Mouse (Mus musculus): ENCODE results near the gene 1700007K13Rik.

Gene 1700007K13Rik

DNA sequence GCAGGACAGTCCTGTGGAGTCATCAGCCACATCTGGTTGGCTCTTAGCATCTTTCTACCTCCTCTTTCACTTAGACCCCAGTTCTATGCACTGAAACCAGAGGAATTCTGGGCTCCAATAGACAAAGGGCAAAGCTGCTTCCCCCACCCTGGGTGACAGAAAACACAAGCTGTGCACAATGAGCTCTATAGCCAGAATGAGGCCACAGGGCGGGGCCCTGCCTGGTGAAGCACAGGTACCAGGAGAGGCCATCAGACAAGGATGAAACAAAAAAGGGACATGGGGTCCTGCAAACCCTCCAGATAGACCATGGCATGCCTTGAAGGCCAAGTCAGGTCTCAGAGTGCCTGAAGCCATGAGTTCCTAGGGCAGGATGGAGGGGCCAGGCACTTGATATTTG lies 49.6 kb downstream of the 1700007K13Rik start:
- no peak for DNase-seq (ENCODE audit: low read depth, low spot score)

DNA sequence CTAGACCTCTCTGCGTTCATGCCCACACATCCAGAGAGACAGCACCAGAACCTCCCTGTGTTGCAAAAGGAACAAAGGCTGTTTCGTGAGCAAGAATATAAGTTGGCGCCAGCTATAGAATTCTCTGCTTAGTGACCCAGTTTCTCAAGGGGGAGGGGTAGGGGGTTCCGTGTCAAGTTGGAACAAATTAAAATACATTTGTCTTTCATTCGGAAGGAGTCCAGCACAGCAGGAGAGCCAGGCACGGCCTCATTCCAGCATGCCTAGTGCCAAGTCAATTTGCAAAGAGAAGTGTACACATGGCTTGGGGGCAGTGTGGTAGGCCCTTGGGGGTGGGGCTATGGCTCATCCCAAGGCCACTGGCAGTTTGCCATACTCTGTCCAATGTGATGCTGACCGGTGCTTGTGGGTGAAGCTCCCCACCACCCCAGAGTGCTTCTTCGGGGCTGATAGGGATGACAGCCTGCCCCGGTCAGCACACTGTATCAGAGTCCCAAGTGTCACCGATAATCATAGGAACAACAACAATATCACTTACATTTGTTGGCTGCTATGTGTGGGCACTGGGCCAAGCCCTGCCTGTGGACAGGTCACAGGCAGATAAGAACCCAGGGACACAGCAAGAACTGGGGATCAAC lies 50.6 kb downstream of the 1700007K13Rik start:
- peak; percentile 16 for DNase-seq (ENCODE audit: low read depth, low spot score)

DNA sequence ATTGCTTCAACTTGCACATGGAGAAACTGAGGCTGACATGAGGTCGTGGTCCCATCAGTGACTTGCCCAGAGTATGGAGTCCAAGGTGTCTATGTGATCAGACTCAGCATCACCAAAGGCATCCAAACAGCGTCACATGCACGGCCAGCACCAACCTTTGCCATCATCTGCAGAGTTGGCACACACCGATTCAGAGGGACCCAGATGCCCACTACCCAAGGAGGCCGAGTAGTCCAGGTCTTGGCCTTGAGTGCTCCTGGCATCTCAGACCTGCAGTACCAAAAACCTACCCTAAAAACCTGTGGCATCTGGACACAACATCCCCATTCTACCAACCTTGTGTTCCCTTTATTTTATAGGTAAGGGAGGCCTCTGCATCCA lies 51.4 kb downstream of the 1700007K13Rik start:
- no peak for DNase-seq (ENCODE audit: low read depth, low spot score)

DNA sequence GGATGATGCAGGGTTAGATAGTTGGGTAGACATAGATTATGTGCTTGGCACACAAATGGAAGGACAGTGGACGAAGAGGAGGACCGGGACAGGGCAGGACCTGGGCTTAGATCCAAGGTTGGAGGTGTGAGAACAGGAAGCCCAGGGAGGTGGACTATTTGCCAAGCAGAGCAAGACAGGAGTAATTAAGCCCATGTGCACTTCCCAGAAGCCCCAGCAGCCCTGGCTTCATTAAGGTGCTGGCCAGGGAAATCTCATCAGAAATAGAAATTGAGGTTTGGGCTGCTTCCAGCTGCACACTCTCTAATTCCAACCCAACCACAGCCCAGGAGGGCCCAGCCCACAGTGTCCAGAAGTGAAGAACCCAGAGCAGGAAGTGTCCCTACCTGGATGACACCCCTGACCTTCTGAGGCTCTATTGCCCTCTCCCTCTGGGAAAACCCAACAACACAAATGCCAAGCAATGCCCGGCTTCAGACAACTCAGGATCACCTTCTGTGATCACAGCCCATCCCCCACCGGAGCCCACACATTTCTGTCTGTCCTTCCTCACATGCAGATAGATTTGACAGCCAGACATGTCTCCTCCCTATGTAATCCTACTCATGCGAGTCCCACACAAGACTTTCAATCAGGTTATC lies 51.9 kb downstream of the 1700007K13Rik start:
- no peak for DNase-seq (ENCODE audit: low read depth, low spot score)

DNA sequence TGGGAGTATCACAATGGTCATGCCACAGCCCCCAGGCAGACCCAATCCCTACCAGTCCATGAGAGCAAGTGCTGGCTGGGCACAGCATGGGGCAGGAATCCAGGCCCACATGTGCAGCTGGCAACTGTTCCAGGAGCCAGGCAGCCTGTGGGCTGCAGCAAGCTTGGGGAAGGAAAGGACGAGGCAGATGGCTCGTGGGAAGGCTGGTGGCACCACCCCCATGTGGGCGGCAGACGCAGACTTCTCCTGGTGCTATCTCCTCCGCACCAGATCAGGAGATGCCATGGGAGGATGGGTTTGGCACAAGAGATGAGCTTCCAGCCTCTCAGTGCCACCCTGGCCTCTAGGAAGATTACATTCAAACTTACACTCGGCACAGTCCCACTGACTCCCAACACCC lies 53.2 kb downstream of the 1700007K13Rik start:
- no peak for DNase-seq (ENCODE audit: low read depth, low spot score)

All from retina, adult 2 months (tissue).